Mouse (Mus musculus) liver, postnatal 0 days (tissue): ENCODE measurements around the gene Pnpla2. TPM values are rescaled to one million over a fixed set of nuclear protein-coding genes. Genes with fewer than 3 reads are reported as not detected.

Experiments used
- ATAC-seq: fragments of 200-750 bp; cut with Nextera tagmentation; 2 replicates; pipeline ENCODE4 v1.8.0; 2017; ENCODE audit warnings: mild to moderate bottlenecking, moderate library complexity
- DNase-seq: peaks from one replicate; pipeline ENCODE4 v3.0.0-alpha.2; 2016
- H3K27ac ChIP-seq: fragments of 300-500 bp; sonication (generic); 2 replicates; pipeline ENCODE4 v1.5.1; 2014; ENCODE audit warnings: antibody characterized with exemption, moderate library complexity, mild to moderate bottlenecking, low read depth
- H3K27me3 ChIP-seq: fragments of 300-500 bp; sonication (generic); 2 replicates; pipeline ENCODE4 v1.6.1; 2014; ENCODE audit warnings: low read length, control low read depth, mixed read lengths; ENCODE audit not compliant: insufficient read depth
- H3K36me3 ChIP-seq: fragments of 300-500 bp; sonication (generic); replicated peaks from 2 replicates; pipeline ENCODE4 v1.6.1; 2014; ENCODE audit warnings: mild to moderate bottlenecking, control low read depth, low read length, moderate library complexity, mixed read lengths; ENCODE audit not compliant: insufficient read depth
- H3K4me1 ChIP-seq: fragments of 300-500 bp; sonication (generic); 2 replicates; pipeline ENCODE4 v1.6.1; 2014; ENCODE audit warnings: antibody characterized with exemption, mild to moderate bottlenecking, control low read depth; ENCODE audit not compliant: insufficient read depth
- H3K4me2 ChIP-seq: fragments of 300-500 bp; sonication (generic); 2 replicates; pipeline ENCODE4 v1.6.1; 2014; ENCODE audit warnings: low read depth, mild to moderate bottlenecking, low read length, moderate library complexity, mixed read lengths
- H3K4me3 ChIP-seq: fragments of 300-500 bp; sonication (generic); 2 replicates; pipeline ENCODE4 v1.5.1; 2014; ENCODE audit warnings: low read depth, low read length
- H3K9ac ChIP-seq: fragments of 300-500 bp; sonication (generic); replicated peaks from 2 replicates; pipeline ENCODE4 v1.6.1; 2014; ENCODE audit warnings: mild to moderate bottlenecking, moderate library complexity
- H3K9me3 ChIP-seq: fragments of 300-500 bp; sonication (generic); 2 replicates; pipeline ENCODE4 v1.6.1; 2016; ENCODE audit warnings: mild to moderate bottlenecking, control low read depth, low read length, mixed read lengths
- CTCF ChIP-seq: sonication (generic); IDR thresholded peaks from 2 replicates; pipeline ENCODE4 v1.5.1; 2016; ENCODE audit warnings: antibody characterized with exemption, low read depth
- EP300 ChIP-seq: IDR thresholded peaks from 2 replicates; pipeline ENCODE4 v1.6.1; 2016; ENCODE audit warnings: antibody characterized with exemption, low read depth, mild to moderate bottlenecking
- WGBS: fragments of 180-500 bp; shearing (Covaris S2); extraction: QIAGEN DNeasy Blood & Tissue Kit; methylation state at CpG from one replicate; pipeline ENCODE4 v1.1.7; 2014; ENCODE audit not compliant: insufficient replicate concordance; 5-methylcytosine and 5-hydroxymethylcytosine counted together
- polyA plus RNA-seq: library from polyadenylated mRNA; unstranded; fragments of >200 nt; fragmentation: Nextera tagmentation; extraction: Ambion mirVana; gene quantifications from 2 replicates; pipeline ENCODE4 v1.2.1, GENCODE M21; 2015

Gene Pnpla2
- polyA plus RNA-seq, 1 experiment from 2014 or later: 47.1 TPM

- Histone ChIP-seq H3K4me3 (no peak overlapping the region), H3K9me3 (no peaks in the 10 kb centered on the region), H3K9ac (no peak overlapping the region), H3K4me1 (no peaks in the 10 kb centered on the region), H3K4me2 (no peak overlapping the region), H3K27ac (no peak overlapping the region), H3K27me3 (no peaks in the 10 kb centered on the region), H3K36me3 (peaks cover 29% of the 10 kb centered on the region)
- ATAC-seq (peak; percentile 51), DNase-seq (peak; percentile 45)
- no peak for TF ChIP-seq EP300
- peak; percentile 74 for TF ChIP-seq CTCF
- WGBS: 51% methylated on average over 2 of the region's 2 CpGs
Measured at GRCm38 (mm10) chr7:141491151-141491550, 36.2 kb downstream of the Pnpla2 start.

DNA sequence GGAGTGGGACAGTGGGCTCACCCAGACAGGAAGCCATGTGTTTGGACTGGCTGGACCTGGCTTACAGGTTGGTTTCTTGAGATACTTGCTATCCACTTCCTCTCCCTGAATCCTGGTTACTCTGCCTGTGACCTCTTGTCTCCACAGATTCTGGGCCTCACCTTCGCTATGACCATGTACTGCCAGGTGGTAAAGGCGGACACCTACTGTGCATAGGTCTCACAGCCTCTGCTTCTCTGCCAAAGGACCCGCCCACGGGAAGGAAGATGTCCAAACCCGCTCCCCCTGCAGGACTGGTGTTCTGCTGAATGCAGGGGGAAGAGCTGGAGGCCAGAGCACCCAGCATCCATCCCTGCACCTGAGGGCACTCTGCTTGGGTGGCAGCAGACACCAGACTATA lies 37.7 kb downstream of the Pnpla2 start:
- H3K9ac ChIP-seq: no peak overlapping the region
- H3K4me1 ChIP-seq: no peaks in the 10 kb centered on the region
- H3K4me2 ChIP-seq: no peak overlapping the region
- H3K36me3 ChIP-seq: peaks cover 16% of the 10 kb centered on the region
- H3K27me3 ChIP-seq: no peaks in the 10 kb centered on the region
- H3K9me3 ChIP-seq: no peaks in the 10 kb centered on the region
- H3K4me3 ChIP-seq: no peak overlapping the region
- DNase-seq (no peak), ATAC-seq (no peak)
- WGBS: 80% methylated on average over 5 of the region's 5 CpGs
- H3K27ac ChIP-seq: no peak overlapping the region
- TF ChIP-seq CTCF: no peak
- no peak for TF ChIP-seq EP300

- 89% methylated on average over 1 of the region's 1 CpGs for WGBS
- Histone ChIP-seq H3K9me3 (no peaks in the 10 kb centered on the region), H3K4me1 (no peaks in the 10 kb centered on the region)
Measured at GRCm38 (mm10) chr7:141493729-141494128, 38.7 kb downstream of the Pnpla2 start.

DNA sequence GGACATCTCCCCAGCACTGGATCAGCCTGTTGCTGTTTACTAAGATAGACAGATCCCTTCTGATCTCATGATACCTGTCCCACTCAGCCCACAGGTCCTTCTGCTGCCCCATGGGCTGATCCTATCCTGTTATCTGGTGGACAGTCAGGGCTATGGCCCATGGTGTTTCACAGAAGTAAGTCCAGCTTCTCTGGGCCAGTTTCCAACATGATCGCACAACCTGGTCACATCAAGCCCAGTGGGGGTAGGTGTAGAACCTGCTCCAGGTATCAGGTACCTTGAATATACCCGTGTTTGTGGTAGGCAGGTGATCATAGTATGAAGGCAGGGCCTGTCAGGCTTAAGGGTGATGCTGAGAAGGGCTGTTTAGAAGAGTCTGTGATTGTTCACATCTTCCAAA lies 40.4 kb downstream of the Pnpla2 start:
- DNase-seq (no peak), ATAC-seq (no peak)
- no peak overlapping the region for H3K4me2 ChIP-seq
- no peak overlapping the region for H3K4me3 ChIP-seq
- H3K27ac ChIP-seq: no peak overlapping the region
- no peak overlapping the region for H3K9ac ChIP-seq
- peaks cover 14% of the 10 kb centered on the region for H3K36me3 ChIP-seq
- TF ChIP-seq EP300 (no peak), CTCF (no peak)
- no peaks in the 10 kb centered on the region for H3K27me3 ChIP-seq
- H3K9me3 ChIP-seq: no peaks in the 10 kb centered on the region
- no peaks in the 10 kb centered on the region for H3K4me1 ChIP-seq
- WGBS: 77% methylated on average over 2 of the region's 2 CpGs

More at GRCm38 (mm10) chr7:141493729-141494128, 38.7 kb downstream of the Pnpla2 start:
- Histone ChIP-seq H3K4me2 (no peak overlapping the region), H3K36me3 (peaks cover 14% of the 10 kb centered on the region), H3K9ac (no peak overlapping the region), H3K4me3 (no peak overlapping the region), H3K27me3 (no peaks in the 10 kb centered on the region), H3K27ac (no peak overlapping the region)
- DNase-seq (no peak), ATAC-seq (no peak)
- TF ChIP-seq EP300 (no peak), CTCF (no peak)

DNA sequence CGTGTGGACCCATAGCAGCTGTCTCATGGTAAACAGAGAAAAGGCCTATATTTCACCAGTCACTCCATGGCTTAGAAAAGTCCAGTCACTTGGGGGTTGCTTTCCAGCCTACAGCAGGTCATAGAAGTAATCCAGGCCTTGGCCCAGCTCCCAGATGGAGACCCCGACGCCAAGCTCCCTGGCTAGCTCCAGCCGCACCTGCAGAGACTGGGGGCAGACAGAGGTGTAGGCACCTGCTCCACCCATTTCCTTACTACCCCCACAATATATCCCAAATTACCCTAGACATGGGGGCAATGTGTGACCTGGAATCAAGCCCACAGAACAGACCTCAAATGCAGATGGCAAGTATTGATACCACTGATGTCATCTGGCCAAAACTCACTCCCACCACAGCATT lies 40.9 kb downstream of the Pnpla2 start:
- no peak overlapping the region for H3K4me3 ChIP-seq
- H3K27ac ChIP-seq: no peak overlapping the region

DNA sequence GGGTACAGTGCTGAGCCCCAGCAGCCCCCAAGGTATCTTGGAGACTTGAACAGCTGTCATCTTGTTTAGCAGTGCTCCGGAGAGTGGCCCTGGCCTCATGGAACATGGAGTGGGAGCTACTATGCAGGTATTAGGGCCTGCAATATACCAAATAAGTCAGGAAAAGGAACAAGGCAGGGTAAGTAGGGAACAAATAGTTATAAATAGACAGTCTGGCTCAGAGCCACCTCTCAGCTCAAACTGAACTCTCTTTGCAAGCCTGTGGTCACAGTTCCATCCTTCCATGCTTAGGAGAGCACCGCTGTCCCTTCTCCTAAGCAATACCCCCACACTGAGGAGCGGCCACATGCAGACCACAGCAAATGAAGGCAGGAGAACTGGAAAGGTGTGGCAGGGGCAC lies 42.6 kb downstream of the Pnpla2 start:
- ATAC-seq (no peak), DNase-seq (no peak)
- no peaks in the 10 kb centered on the region for H3K27me3 ChIP-seq
- H3K4me2 ChIP-seq: no peak overlapping the region
- no peaks in the 10 kb centered on the region for H3K9me3 ChIP-seq
- no peak overlapping the region for H3K4me3 ChIP-seq
- no peak overlapping the region for H3K27ac ChIP-seq
- no peak overlapping the region for H3K9ac ChIP-seq
- peaks cover 12% of the 10 kb centered on the region for H3K36me3 ChIP-seq
- 90% methylated on average over 3 of the region's 3 CpGs for WGBS
- peaks cover 4% of the 10 kb centered on the region; the same call in 1 of the 2 replicates for H3K4me1 ChIP-seq
- no peak for TF ChIP-seq CTCF
- no peak for TF ChIP-seq EP300

More for the DNA sequence above, 40.9 kb downstream of the Pnpla2 start:
- ATAC-seq (no peak), DNase-seq (no peak)
- no peak overlapping the region for H3K9ac ChIP-seq
- no peaks in the 10 kb centered on the region for H3K9me3 ChIP-seq
- no peak for TF ChIP-seq CTCF
- TF ChIP-seq EP300: no peak
- no peaks in the 10 kb centered on the region for H3K27me3 ChIP-seq
- no peaks in the 10 kb centered on the region for H3K4me1 ChIP-seq
- H3K4me2 ChIP-seq: no peak overlapping the region
- H3K36me3 ChIP-seq: peaks cover 12% of the 10 kb centered on the region
- 83% methylated on average over 4 of the region's 4 CpGs for WGBS
